Mouse (Mus musculus) liver, embryonic 14 days (tissue): ENCODE data around the gene Vmn1r179. TPM values are rescaled to one million over a fixed set of nuclear protein-coding genes. Genes with fewer than 3 reads are reported as not detected.

ENCODE experiments used
- polyA plus RNA-seq: library from polyadenylated mRNA; depleted of rRNA; stranded (reverse); fragments of >200 nt; gene quantifications from 2 replicates; pipeline ENCODE4 v1.2.3, GENCODE M21; 2012; rRNA removed

Gene Vmn1r179
- not detected in 2 replicates for polyA plus RNA-seq

DNA sequence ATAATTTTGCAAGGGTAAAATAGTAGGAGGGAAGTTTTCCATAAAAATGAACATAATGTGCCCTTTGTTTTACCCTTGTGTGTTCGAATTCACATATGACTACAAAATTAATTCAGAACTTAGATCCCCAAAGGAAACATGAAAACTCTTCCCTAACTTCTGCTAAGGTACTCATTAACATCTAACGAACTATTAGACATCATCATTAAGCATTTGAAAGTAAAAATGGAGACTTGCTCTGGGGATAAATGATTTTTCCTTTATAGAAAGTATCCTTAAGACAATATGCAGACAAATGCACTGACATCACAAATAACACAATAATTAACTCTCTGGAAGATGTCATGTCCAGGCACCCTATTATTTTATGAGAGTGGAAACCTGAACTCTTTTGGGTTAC lies at the start of gene Vmn1r179:
Gene Vmn1r179 (plus strand): TSS at position 301 of the 400 bp plus-strand sequence.

DNA sequence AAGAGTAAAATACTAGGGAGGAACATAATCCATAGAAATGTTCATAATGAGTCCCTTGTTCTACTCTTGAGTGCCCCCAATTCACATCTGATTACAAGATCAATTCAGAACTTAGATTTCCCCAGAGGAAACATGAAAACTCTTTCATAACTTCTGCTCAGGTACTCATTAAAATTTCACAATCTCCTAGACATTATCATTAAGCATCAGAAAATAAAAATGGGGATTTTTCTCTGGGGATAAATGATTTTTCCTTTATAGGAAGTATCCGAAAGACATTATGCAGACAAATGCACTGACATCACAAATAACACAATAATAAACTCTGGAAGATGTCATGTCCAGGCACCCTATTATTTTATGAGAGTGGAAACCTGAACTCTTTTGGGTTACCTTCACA lies 35.1 kb upstream of the Vmn1r179 start, which contains the start of gene Vmn1r178:
Gene Vmn1r178 (plus strand): TSS at position 301 of the 400 bp plus-strand sequence.

DNA sequence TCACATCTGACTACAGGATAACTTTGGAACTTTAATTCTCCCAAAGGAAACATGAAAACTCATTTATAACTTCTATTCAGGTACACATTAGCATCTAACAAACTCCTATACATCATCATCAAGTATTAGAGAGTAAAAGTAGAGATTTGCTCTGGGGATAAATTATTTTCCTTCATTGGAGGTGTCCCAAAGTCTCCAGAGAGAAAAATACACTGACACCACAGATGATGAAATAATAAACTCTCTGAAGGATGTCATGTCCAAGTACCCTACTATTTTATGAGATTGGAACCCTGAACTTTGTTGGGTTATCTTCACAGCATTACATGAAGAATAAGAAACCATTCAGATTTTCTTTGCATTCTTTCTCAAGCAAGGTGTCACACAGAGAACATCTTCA lies 23.6 kb downstream of the Vmn1r179 start, which contains the start of gene Vmn1r180:
Gene Vmn1r180 (plus strand): TSS at position 301 of the 400 bp plus-strand sequence.

DNA sequence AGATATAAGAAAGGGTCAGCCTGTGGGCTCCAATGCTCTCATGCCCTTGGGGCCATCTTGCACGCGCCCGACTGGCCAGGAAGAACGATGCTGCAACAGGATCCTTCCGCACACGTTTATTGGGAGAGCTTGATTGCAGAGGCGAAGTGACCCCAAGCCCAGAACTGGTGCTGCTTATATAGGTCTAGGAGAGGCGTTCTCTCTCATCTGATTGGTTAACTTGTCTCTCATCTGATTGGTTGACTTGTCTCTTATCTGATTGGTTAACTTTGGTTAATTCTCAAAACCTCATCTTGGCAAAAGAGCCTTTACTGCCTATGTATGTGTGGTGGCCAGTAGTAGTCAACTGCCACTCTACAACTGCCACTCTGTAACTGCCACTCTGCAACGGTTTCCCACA lies 47.5 kb downstream of the Vmn1r179 start, which contains the start of gene Vmn1r181:
Gene Vmn1r181 (plus strand): TSS at position 301 of the 400 bp plus-strand sequence.

Other genes starting within 250 kb of the Vmn1r179 start
- not detected in 2 replicates for gene Vmn1r173, start 226.3 kb upstream of the Vmn1r179 start, polyA plus RNA-seq
- not detected in 2 replicates for gene Vmn1r174, start 174.7 kb upstream of the Vmn1r179 start, polyA plus RNA-seq
- not detected in 2 replicates for gene Vmn1r175, start 116.3 kb upstream of the Vmn1r179 start, polyA plus RNA-seq
- gene Vmn1r176, start 89.6 kb upstream of the Vmn1r179 start, polyA plus RNA-seq: not detected in 2 replicates
- gene Vmn1r177, start 60.5 kb upstream of the Vmn1r179 start, polyA plus RNA-seq: not detected in 2 replicates
- gene Vmn1r178, start 35.0 kb upstream of the Vmn1r179 start, polyA plus RNA-seq: not detected in 2 replicates
- gene Vmn1r180, start 23.7 kb downstream of the Vmn1r179 start, polyA plus RNA-seq: not detected in 2 replicates
- gene Vmn1r181, start 47.6 kb downstream of the Vmn1r179 start, polyA plus RNA-seq: not detected in 2 replicates
- not detected in 2 replicates for gene V1rd19, start 74.7 kb downstream of the Vmn1r179 start, polyA plus RNA-seq
- not detected in 2 replicates for gene Vmn1r183, start 126.3 kb downstream of the Vmn1r179 start, polyA plus RNA-seq
- 8.7 and 10.0 TPM in 2 replicates for gene Zfp180, start 154.9 kb downstream of the Vmn1r179 start, polyA plus RNA-seq
- 0.37 and 0.50 TPM in 2 replicates for gene Zfp112, start 185.3 kb downstream of the Vmn1r179 start, polyA plus RNA-seq
- 2.0 and 2.1 TPM in 2 replicates for gene Zfp235, start 207.2 kb downstream of the Vmn1r179 start, polyA plus RNA-seq
- 0.14 and 0.17 TPM in 2 replicates for gene Zfp114, start 248.1 kb downstream of the Vmn1r179 start, polyA plus RNA-seq